Mouse (Mus musculus) heart, embryonic 10.5 days (tissue): Measurements from ENCODE around the gene Cyp2s1. TPM values are rescaled to one million over a fixed set of nuclear protein-coding genes. Genes with fewer than 3 reads are reported as not detected.
"Not testable (repeated sequence)": the region's sequence is repeated elsewhere in the genome, so short reads cannot be mapped to it uniquely, and the experiment has no call there.

ENCODE experiments used
- DNase-seq: peaks from one replicate; pipeline ENCODE4 v3.0.0-alpha.2; 2017; ENCODE audit warnings: low spot score
- H3K27ac ChIP-seq: fragments of 300-500 bp; sonication (generic); 2 replicates; pipeline ENCODE4 v1.5.1; 2016; ENCODE audit warnings: mild to moderate bottlenecking
- H3K27me3 ChIP-seq: fragments of 300-500 bp; sonication (generic); 2 replicates; pipeline ENCODE4 v1.6.1; 2016; ENCODE audit warnings: mild to moderate bottlenecking; ENCODE audit not compliant: poor library complexity, insufficient read depth, severe bottlenecking
- H3K36me3 ChIP-seq: fragments of 300-500 bp; sonication (generic); 2 replicates; pipeline ENCODE4 v1.6.1; 2016; ENCODE audit warnings: mild to moderate bottlenecking, moderate library complexity
- H3K4me1 ChIP-seq: fragments of 300-500 bp; sonication (generic); 2 replicates; pipeline ENCODE4 v1.6.1; 2016; ENCODE audit warnings: mild to moderate bottlenecking
- H3K4me3 ChIP-seq: fragments of 300-500 bp; sonication (generic); 2 replicates; pipeline ENCODE4 v1.5.1; 2016; ENCODE audit warnings: mild to moderate bottlenecking, moderate library complexity
- H3K9me3 ChIP-seq: fragments of 300-500 bp; sonication (generic); 2 replicates; pipeline ENCODE4 v1.6.1; 2016; ENCODE audit warnings: mild to moderate bottlenecking, moderate library complexity
- WGBS: fragments of 180-500 bp; shearing (Covaris S2); methylation state at CpG from one replicate; pipeline ENCODE4 v1.1.7; 2016; 5-methylcytosine and 5-hydroxymethylcytosine counted together
- polyA plus RNA-seq: library from polyadenylated mRNA; unstranded; fragments of >200 nt; fragmentation: Nextera tagmentation; extraction: Ambion mirVana; gene quantifications from 2 replicates; pipeline ENCODE4 v1.2.1, GENCODE M21; 2016

Gene Cyp2s1
- polyA plus RNA-seq, 1 experiment from 2014 or later = 5.5 TPM

DNA sequence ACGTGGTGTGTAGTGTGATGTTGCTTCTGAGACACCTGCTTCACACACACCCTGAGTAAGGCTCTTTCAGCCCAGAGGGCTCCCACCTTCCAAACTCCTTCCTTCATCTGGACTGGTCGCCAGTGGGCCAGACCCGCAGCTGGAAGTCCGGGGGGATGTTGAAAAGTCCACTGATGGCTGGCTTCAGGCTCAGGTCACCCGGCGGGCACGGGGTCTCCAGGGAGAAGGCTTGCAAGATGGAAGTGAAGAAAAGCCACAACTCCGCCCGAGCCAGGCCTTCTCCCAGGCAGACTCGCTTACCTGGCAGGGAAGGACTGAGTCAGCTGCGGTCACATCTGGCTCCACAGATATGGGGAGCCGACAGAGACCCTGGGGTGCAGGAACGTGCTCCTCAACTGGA lies 13.3 kb downstream of the Cyp2s1 start:
- peak overlapping the region; percentile 82; the same call in 1 of the 2 replicates for H3K27ac ChIP-seq
- WGBS = 54% methylated on average over 13 of the region's 13 CpGs
- 0 out of 2 replicates have a peak, but pooled peaks cover 2% of the 10 kb centered on the region for H3K9me3 ChIP-seq
- H3K36me3 ChIP-seq = no peaks in the 10 kb centered on the region
- H3K27me3 ChIP-seq = no peaks in the 10 kb centered on the region
- no peak for DNase-seq
- H3K4me1 ChIP-seq = peaks cover 18% of the 10 kb centered on the region
- H3K4me3 ChIP-seq = no peak overlapping the region

DNA sequence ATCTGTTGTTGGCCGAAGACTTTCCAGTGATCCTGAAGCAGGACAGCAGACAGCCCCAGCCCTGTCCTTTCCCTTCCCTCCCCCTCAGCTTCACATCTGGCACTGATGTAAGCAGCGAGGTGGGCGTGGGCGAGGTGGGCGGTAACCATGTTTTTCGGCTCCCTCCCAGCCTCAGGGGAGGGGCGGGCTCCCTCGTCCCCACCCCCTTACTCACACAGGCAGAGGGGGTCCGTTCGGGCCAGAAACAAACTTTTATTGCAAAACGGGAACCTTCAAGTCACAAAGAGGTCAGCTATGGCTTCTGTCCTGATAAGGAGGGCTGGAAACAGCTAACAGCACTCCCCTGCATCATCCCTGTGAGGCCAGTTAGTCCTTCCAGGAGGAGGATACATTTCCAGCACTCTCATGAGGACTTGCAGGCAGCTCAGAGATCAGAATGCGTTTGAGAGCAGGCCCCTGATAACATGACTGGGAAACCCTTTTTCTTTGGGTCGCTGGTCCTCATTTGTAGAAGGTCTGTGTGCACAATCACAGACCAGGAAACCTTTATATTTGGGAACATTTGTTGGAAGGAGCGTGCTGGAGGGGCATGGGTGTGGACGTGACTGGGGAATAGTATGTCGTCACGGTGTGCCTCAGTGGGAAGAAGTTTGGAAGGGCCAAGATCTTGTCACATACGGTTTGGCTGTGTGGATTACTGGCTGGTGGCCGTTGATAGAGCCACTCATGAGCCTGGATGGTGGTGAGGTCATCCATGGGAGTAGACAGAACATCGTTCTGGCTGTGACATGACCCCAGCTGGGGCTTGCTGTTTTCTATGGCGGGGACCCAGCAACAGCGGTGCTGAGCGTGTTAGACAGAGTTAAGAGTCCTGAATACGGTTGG lies 14.2 kb downstream of the Cyp2s1 start:
- DNase-seq = peak; percentile 91
- no peaks in the 10 kb centered on the region for H3K27me3 ChIP-seq
- peaks cover 18% of the 10 kb centered on the region for H3K4me1 ChIP-seq
- 0 out of 2 replicates have a peak, but pooled peaks cover 3% of the 10 kb centered on the region for H3K9me3 ChIP-seq
- H3K4me3 ChIP-seq = peak overlapping the region; percentile 51
- 22% methylated on average over 24 of the region's 24 CpGs for WGBS
- H3K27ac ChIP-seq = peak overlapping the region; percentile 82
- H3K36me3 ChIP-seq = no peaks in the 10 kb centered on the region

DNA sequence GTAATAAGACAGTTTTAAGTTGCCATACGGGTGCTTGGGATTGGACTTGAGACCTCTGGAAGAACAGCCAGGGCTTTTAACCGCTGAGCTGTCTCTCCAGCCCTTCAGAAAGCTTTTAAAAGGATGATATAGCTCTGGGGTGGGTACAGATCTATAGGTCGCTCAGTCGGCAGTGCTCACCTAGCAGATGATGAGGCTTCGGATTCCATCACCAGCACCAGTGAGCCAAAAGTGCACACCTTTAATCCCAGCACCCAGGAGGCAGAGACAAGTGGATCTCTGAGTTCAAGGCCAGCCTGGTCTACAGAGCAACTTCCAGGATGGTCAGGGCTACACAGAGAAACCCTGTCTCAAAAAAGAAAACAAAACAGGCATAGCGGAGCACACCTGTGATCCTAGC lies 15.7 kb downstream of the Cyp2s1 start:
- DNase-seq = no peak
- WGBS = 88% methylated on average over 6 of the region's 6 CpGs
- H3K36me3 ChIP-seq = no peaks in the 10 kb centered on the region
- peaks cover 18% of the 10 kb centered on the region for H3K4me1 ChIP-seq
- H3K27me3 ChIP-seq = no peaks in the 10 kb centered on the region
- 0 out of 2 replicates have a peak, but pooled peaks cover 3% of the 10 kb centered on the region for H3K9me3 ChIP-seq
- no peak overlapping the region for H3K27ac ChIP-seq
- H3K4me3 ChIP-seq = no peak overlapping the region

DNA sequence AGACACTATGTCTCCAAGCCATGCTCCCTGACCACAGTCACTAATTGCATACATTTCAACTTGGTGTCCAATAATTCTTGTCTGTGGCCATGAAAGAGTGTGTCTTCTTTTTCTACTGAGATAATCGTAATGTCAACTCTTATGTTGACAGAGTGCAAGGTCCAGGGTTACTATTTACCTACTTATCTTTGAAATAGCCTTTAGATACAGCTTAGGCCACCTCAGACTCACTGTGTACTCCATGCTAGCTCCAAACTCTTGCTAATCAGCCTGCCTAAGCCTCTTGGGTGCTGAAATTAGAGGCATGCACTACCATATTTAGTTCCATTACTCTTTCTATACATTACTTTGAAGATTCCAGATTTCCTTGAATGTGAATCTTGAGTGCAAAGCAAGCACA lies 17.3 kb downstream of the Cyp2s1 start:
- no peaks in the 10 kb centered on the region for H3K36me3 ChIP-seq
- H3K9me3 ChIP-seq = 0 out of 2 replicates have a peak, but pooled peaks cover 3% of the 10 kb centered on the region
- 79% methylated on average over 1 of the region's 1 CpGs for WGBS
- no peaks in the 10 kb centered on the region for H3K27me3 ChIP-seq
- H3K4me1 ChIP-seq = peaks cover 14% of the 10 kb centered on the region
- H3K4me3 ChIP-seq = no peak overlapping the region
- no peak for DNase-seq
- no peak overlapping the region for H3K27ac ChIP-seq

DNA sequence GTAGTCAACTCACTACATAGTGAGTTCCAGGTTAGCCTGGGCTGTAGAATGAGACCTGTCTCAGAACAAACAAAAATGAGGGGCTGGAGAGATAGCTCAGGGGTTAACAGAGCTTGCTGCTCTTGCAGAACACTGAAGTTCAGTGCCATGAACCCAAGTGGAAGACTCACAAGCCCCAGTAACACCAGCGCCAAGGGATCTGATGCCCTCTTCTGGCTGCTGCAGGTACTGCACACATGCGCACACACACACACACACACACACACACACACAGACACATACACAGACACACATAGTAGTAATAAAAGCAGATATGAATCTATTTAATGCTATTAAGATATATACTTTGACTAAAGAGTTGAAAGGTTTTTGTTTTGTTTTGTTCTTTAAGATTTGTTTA lies 18.2 kb downstream of the Cyp2s1 start:
- Histone ChIP-seq H3K9me3 (0 out of 2 replicates have a peak, but pooled peaks cover 3% of the 10 kb centered on the region), H3K4me1 (peaks cover 14% of the 10 kb centered on the region), H3K27ac (no peak overlapping the region), H3K36me3 (no peaks in the 10 kb centered on the region), H3K27me3 (no peaks in the 10 kb centered on the region), H3K4me3 (no peak overlapping the region)
- 91% methylated on average over 2 of the region's 2 CpGs for WGBS
- no peak for DNase-seq

DNA sequence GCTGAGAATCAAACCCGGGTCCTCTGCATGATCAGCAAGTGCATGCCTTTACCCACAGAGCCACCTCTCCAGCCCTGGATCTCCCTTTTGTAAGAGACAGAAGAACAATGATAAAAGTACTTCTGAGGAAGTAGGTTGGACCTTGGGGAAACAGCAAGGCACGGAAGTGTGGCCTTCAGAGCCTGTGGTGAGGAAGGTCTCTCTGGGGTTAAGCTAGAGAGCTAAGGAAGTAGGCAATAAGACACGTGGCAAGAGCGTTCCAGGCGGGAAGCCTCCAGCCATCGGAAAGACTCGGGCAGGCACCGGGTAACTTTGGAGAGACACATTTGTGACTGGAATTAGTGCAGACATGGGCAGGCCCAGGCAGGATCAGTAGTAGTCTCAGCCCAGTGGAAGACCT lies 21.9 kb downstream of the Cyp2s1 start:
- H3K36me3 ChIP-seq = no peaks in the 10 kb centered on the region
- H3K4me3 ChIP-seq = no peak overlapping the region
- 74% methylated on average over 8 of the region's 8 CpGs for WGBS
- H3K27me3 ChIP-seq = no peaks in the 10 kb centered on the region
- DNase-seq = no peak
- 0 out of 2 replicates have a peak, but pooled peaks cover 3% of the 10 kb centered on the region for H3K9me3 ChIP-seq
- no peaks in the 10 kb centered on the region for H3K4me1 ChIP-seq
- H3K27ac ChIP-seq = no peak overlapping the region

- 45% methylated on average over 3 of the region's 3 CpGs for WGBS
- H3K9me3 ChIP-seq = 0 out of 2 replicates have a peak, but pooled peaks cover 3% of the 10 kb centered on the region
- no peaks in the 10 kb centered on the region for H3K36me3 ChIP-seq
- no peak overlapping the region for H3K27ac ChIP-seq
- H3K4me1 ChIP-seq = peaks cover 8% of the 10 kb centered on the region
- no peak for DNase-seq
- no peak overlapping the region for H3K4me3 ChIP-seq
- no peaks in the 10 kb centered on the region; the same call in 1 of the 2 replicates for H3K27me3 ChIP-seq
Measured at GRCm38 (mm10) chr7:25793679-25794078, 23.0 kb downstream of the Cyp2s1 start.

- not testable (repeated sequence) for H3K4me3 ChIP-seq, H3K36me3 ChIP-seq, H3K27ac ChIP-seq, H3K27me3 ChIP-seq, DNase-seq, H3K9me3 ChIP-seq
- 62% methylated on average over 9 of the region's 9 CpGs for WGBS
- peaks cover 15% of the 10 kb centered on the region for H3K4me1 ChIP-seq
Measured at GRCm38 (mm10) chr7:25792966-25793365, 23.7 kb downstream of the Cyp2s1 start.

- no peak for DNase-seq
- no peak overlapping the region for H3K27ac ChIP-seq
- H3K4me1 ChIP-seq = peaks cover 34% of the 10 kb centered on the region
- no peaks in the 10 kb centered on the region for H3K9me3 ChIP-seq
- H3K36me3 ChIP-seq = 0 out of 2 replicates have a peak, but pooled peaks cover 4% of the 10 kb centered on the region
- 73% methylated on average over 8 of the region's 8 CpGs for WGBS
- no peak overlapping the region for H3K4me3 ChIP-seq
- no peaks in the 10 kb centered on the region; the same call in 1 of the 2 replicates for H3K27me3 ChIP-seq
Measured at GRCm38 (mm10) chr7:25790615-25791014, 26.1 kb downstream of the Cyp2s1 start.

GRCm38 (mm10) chr7:25789129-25789440 lies 27.6 kb downstream of the Cyp2s1 start:
- H3K4me1 ChIP-seq = peaks cover 37% of the 10 kb centered on the region
- peaks cover 8% of the 10 kb centered on the region; the same call in 1 of the 2 replicates for H3K36me3 ChIP-seq
- H3K27me3 ChIP-seq = no peaks in the 10 kb centered on the region; the same call in 1 of the 2 replicates
- WGBS = 23% methylated on average over 3 of the region's 3 CpGs
- H3K4me3 ChIP-seq = peak overlapping the region; percentile 68
- no peak for DNase-seq
- peak overlapping the region; percentile 86 for H3K27ac ChIP-seq
- H3K9me3 ChIP-seq = no peaks in the 10 kb centered on the region

DNA sequence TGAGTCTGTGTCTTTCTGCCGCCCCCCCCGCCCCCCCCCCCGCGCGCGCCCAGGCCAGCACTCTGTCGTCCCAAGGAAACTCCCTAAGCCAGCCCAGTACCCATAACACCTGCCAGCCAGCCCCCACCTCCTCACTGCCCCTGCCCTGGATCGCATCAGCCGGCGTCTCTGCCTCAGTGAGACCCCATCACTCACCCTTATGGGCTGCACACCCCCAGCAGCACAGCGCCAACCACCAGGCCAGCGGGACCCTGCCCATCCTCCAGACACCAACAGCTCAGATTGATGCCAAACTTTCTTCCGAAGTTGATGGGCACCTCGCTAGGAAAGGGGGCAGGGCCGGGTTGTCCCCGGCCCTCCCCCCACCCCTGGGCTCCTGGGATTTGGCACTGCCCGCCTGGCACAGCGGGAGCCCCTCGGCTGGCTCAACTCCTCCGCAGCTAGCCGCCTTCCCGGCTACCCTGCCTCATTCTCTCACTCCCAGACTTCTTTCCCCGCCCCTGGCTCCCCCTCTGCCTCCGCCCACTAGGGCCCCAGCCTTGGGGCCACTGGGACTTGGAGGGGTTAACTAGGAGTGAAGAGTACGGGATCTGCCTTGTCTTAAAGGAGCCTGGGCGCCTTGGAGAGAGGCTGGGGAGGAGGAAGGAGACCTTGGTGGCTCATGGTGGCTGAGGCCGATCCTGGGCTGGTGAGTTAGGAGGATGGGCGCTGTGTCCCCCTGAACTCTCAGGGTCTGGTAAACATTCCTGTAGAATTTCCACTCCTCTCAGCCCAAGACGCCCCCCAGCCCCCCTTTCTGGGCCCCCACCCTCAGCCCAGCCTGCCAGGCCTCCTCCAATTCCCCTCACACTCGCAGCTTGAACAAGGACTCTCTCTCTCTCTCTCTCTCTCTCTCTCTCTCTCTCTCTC lies 28.2 kb downstream of the Cyp2s1 start, which contains the start of gene Axl:
Gene Axl (minus strand): TSS at position 486 of the 909 bp plus-strand sequence.
- no peaks in the 10 kb centered on the region for H3K9me3 ChIP-seq
- peak within 1 kb of the TSS; percentile 68 for H3K4me3 ChIP-seq
- H3K27ac ChIP-seq = peak within 1 kb of the TSS; percentile 86
- no peaks in the 10 kb centered on the region; the same call in 1 of the 2 replicates for H3K27me3 ChIP-seq
- peaks cover 43% of the 10 kb centered on the region for H3K4me1 ChIP-seq
- under 1% methylated on average over 26 of the region's 30 CpGs for WGBS
- H3K36me3 ChIP-seq = peaks cover 10% of the 10 kb centered on the region; the same call in 1 of the 2 replicates
- peak; percentile 83 for DNase-seq

- Histone ChIP-seq H3K4me1 (peaks cover 51% of the 10 kb centered on the region), H3K36me3 (peaks cover 10% of the 10 kb centered on the region; the same call in 1 of the 2 replicates), H3K27me3 (no peaks in the 10 kb centered on the region; the same call in 1 of the 2 replicates), H3K9me3 (no peaks in the 10 kb centered on the region), H3K27ac (peak overlapping the region; percentile 86), H3K4me3 (peak overlapping the region; percentile 68)
- no peak for DNase-seq
- WGBS = 14% methylated on average over 8 of the region's 9 CpGs
Measured at GRCm38 (mm10) chr7:25787456-25788219, 29.1 kb downstream of the Cyp2s1 start.
